Mouse (Mus musculus): ENCODE data around the gene Scgb1b27. TPM values are rescaled to one million over a fixed set of nuclear protein-coding genes. Genes with fewer than 3 reads are reported as not detected.

Gene Scgb1b27
- not detected for polyA plus RNA-seq (2015; fragmentation: Illumina TruSeq; extraction: RNeasy Lipid Tissue Mini Kit (QIAGEN cat#74804); ENCODE audit: insufficient read depth, low read depth, low replicate concordance)

DNA sequence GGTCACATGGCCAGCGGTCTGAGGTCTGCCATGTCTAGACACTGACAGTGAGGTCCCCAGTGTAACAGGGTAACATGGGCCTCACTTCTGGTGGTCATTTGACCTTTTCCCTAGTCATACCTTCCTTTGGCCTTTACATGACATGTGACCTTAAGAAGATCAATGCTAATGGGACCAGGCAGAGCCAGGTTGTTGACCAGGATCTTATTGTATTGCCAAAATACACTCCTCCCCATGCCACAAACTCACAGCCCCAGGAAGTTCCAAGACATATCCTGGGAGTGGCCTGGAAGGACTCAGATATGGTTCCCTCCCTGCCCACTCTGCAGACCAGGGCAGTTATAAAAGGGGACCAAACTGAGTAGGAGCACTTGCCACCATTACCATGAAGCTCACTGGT is at the start of gene Scgb1b27:
Gene Scgb1b27, plus strand, starts transcription at position 301 of the 400 bp plus-strand sequence.

GRCm38 (mm10) chr7:34013842-34014241 is 7.4 kb upstream of the Scgb1b27 start, which contains the start of gene Scgb2b27:
Gene Scgb2b27, minus strand, starts transcription at chr7:34013942.

Other genes with a start within 250 kb of the Scgb1b27 start
- not detected for gene Scgb2b26, start 76.4 kb upstream of the Scgb1b27 start, polyA plus RNA-seq (2015; fragmentation: Illumina TruSeq; extraction: RNeasy Lipid Tissue Mini Kit (QIAGEN cat#74804); ENCODE audit: insufficient read depth, low read depth, low replicate concordance)
- not detected for gene Scgb2b27, start 7.5 kb upstream of the Scgb1b27 start, polyA plus RNA-seq (2015; fragmentation: Illumina TruSeq; extraction: RNeasy Lipid Tissue Mini Kit (QIAGEN cat#74804); ENCODE audit: insufficient read depth, low read depth, low replicate concordance)
- gene Scgb1b30, start 73.9 kb downstream of the Scgb1b27 start, polyA plus RNA-seq (2015; fragmentation: Illumina TruSeq; extraction: RNeasy Lipid Tissue Mini Kit (QIAGEN cat#74804); ENCODE audit: insufficient read depth, low read depth, low replicate concordance), result not detected
- 8.1 TPM for gene Wtip, start 111.8 kb downstream of the Scgb1b27 start, polyA plus RNA-seq (2015; fragmentation: Illumina TruSeq; extraction: RNeasy Lipid Tissue Mini Kit (QIAGEN cat#74804); ENCODE audit: insufficient read depth, low read depth, low replicate concordance)
- gene Uba2, start 148.1 kb downstream of the Scgb1b27 start, polyA plus RNA-seq (2015; fragmentation: Illumina TruSeq; extraction: RNeasy Lipid Tissue Mini Kit (QIAGEN cat#74804); ENCODE audit: insufficient read depth, low read depth, low replicate concordance), result 17.6 TPM
- 6.3 TPM for gene Pdcd2l, start 175.2 kb downstream of the Scgb1b27 start, polyA plus RNA-seq (2015; fragmentation: Illumina TruSeq; extraction: RNeasy Lipid Tissue Mini Kit (QIAGEN cat#74804); ENCODE audit: insufficient read depth, low read depth, low replicate concordance)
- 79.6 TPM for gene Gpi1, start 208.9 kb downstream of the Scgb1b27 start, polyA plus RNA-seq (2015; fragmentation: Illumina TruSeq; extraction: RNeasy Lipid Tissue Mini Kit (QIAGEN cat#74804); ENCODE audit: insufficient read depth, low read depth, low replicate concordance)
- not detected for gene Gm6096, start 229.6 kb downstream of the Scgb1b27 start, polyA plus RNA-seq (2015; fragmentation: Illumina TruSeq; extraction: RNeasy Lipid Tissue Mini Kit (QIAGEN cat#74804); ENCODE audit: insufficient read depth, low read depth, low replicate concordance)

Measured in pancreas, adult 10 weeks (tissue).